Mouse (Mus musculus): Measurements from ENCODE around the gene Oas1h. TPM values are rescaled to one million over a fixed set of nuclear protein-coding genes. Genes with fewer than 3 reads are reported as not detected.
"Not testable (repeated sequence)": the region's sequence is repeated elsewhere in the genome, so short reads cannot be mapped to it uniquely, and the experiment has no call there.

The Oas1h gene
- total RNA-seq, 2 experiments from 2014 or later: not detected

DNA sequence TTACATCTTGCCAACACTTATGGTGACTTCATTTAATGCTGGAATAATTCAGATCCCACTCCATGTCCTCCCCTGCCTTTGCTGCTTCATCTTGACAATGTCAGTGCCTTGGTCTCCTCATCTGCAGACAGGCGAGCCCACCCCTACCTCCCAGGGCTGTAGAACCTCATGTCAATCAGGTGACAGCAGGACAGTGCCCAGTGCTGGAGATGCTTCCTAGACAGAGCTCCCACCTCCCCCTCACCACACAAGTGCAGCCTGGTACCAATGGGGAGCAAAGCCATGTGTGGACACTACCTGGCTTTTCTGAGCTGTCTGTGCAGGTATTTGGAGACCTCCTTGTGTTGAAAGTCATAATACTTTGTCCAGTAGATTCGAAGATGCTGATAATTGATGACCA is 17.6 kb downstream of the Oas1h start:
- ATAC-seq (replicated peaks; ENCODE audit: low FRiP score, poor library complexity, severe bottlenecking): not testable (repeated sequence)

GRCm38 (mm10) chr5:120881681-120882080 is 20.5 kb downstream of the Oas1h start:
- not testable (repeated sequence) for ATAC-seq (replicated peaks; ENCODE audit: low FRiP score, poor library complexity, severe bottlenecking)

- ATAC-seq (replicated peaks; ENCODE audit: low FRiP score, poor library complexity, severe bottlenecking): peak; percentile 32; the same call in 1 of the 2 replicates
Observed at GRCm38 (mm10) chr5:120887413-120887812, 26.2 kb downstream of the Oas1h start, which contains the start of gene Oas1g. TSS of gene Oas1g (minus strand) at chr5:120887613.

- no peak for ATAC-seq (replicated peaks; ENCODE audit: low FRiP score, poor library complexity, severe bottlenecking)
Observed at GRCm38 (mm10) chr5:120887831-120888230, 26.6 kb downstream of the Oas1h start.

GRCm38 (mm10) chr5:120888294-120888815 is 27.1 kb downstream of the Oas1h start:
- not testable (repeated sequence) for ATAC-seq (replicated peaks; ENCODE audit: low FRiP score, poor library complexity, severe bottlenecking)

GRCm38 (mm10) chr5:120890026-120890425 is 28.8 kb downstream of the Oas1h start:
- no peak for ATAC-seq (replicated peaks; ENCODE audit: low FRiP score, poor library complexity, severe bottlenecking)

DNA sequence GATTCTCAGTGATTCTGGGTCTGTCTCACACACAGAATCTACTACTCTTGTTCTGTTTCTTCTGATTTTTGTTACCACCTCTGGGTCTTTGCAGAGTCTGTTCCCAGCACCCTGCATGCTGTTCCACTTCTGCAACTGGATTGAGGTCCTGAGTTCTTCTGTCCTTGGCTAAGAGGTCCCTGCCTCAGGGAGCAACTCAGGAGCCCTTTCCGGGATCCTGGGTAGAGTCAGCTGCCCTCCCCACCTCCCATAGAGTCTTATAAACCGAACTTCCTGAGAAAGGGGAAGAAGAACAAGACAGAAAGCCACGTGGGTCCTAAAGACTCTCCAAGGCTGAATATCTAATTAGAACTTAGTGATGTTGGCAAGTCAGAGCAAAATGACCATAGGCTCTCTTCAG is 29.8 kb downstream of the Oas1h start:
- ATAC-seq (replicated peaks; ENCODE audit: low FRiP score, poor library complexity, severe bottlenecking): no peak

- not testable (repeated sequence) for ATAC-seq (replicated peaks; ENCODE audit: low FRiP score, poor library complexity, severe bottlenecking)
Observed at GRCm38 (mm10) chr5:120891566-120892242, 30.5 kb downstream of the Oas1h start.

DNA sequence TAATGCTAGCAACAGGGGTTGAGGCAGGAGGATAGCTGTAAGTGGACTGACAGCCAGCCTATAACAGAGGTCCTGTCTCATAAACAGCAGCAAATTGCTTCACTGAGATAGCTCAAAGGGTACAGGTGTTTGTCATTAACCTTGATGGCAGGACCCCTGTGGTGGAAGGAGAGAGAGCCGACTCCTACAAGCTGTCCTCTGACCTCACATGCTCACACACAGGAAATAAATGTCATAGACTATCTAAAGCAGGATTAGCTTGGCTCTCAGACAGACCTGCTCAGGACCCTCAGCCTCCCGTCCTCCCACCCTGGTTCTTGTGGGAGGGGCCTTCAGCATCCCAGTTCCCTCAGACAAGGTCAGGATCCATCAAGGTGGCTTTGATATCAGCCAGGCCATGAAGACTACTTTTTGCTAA is 31.0 kb downstream of the Oas1h start:
- no peak for ATAC-seq (replicated peaks; ENCODE audit: low FRiP score, poor library complexity, severe bottlenecking)

DNA sequence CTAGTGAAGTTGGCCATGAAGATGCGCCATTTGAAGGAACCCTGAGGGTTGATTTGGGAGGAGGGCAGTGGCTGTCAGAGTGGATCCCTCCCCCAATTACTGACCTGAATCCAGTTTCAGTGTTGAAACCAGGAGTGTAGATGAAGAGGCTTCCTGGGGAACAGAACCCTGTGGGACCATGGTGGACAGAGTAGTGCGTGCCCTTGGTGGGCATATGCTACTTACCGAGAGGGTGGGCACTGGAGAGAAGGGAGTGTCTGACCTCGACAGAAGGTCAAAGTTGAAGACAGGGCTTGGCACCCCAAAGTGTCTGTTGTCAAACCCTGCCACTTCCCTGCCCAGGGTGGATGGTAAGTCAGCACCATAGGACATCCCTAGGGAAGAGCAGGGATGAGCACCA is 32.6 kb downstream of the Oas1h start:
- not testable (repeated sequence) for ATAC-seq (replicated peaks; ENCODE audit: low FRiP score, poor library complexity, severe bottlenecking)

GRCm38 (mm10) chr5:120894692-120895091 is 33.5 kb downstream of the Oas1h start:
- not testable (repeated sequence) for ATAC-seq (replicated peaks; ENCODE audit: low FRiP score, poor library complexity, severe bottlenecking)

DNA sequence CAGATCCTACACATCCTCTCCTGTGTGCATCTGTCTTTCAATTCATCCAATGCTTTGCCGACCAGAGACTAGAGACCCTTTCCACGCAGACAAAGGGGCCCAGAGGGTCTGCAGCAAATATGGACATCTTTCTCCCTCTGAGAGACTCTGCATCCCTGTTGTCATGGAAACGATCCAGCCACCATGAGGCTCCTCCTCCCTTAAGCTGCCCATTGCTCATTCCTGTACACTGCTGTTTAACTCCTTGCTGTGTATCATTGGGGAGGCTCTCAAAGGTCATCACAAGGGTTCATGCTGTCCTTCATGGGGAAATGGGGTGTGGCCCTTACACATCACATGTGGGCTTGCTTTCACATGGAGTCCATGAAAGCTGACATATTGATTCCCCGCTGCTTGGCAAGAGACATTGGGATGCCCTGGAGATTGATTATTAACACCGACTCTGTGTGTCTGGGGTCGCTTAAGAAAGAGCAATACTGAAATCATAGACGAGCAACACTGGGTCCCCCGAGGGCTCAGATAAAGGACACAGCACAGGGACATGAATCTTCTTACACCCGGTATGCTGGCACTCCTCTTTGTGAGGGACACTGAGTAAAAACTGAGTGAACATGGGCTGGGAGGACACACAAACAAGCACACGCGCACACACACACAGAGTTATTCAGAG is 34.1 kb downstream of the Oas1h start:
- ATAC-seq (replicated peaks; ENCODE audit: low FRiP score, poor library complexity, severe bottlenecking): no peak

DNA sequence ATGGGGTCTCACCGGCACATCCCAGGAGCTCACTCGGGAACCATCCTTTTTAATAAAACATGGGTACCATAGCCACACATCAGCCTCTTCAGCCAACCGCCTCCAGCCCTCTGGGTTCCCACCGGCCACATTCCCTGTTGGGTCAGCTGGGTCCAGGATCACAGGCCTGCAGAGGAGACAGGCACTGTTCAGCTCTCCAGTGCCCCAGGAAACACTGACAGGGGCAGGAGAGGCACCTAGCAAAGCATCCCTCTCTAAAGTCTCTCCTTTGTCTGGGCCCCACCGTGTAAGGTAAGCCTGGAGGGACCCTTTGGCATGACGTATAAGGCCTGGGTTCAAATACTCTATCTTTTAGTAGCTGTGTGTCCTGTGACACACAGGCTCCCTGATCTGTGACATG is 37.1 kb downstream of the Oas1h start:
- ATAC-seq (replicated peaks; ENCODE audit: low FRiP score, poor library complexity, severe bottlenecking): no peak

- ATAC-seq (replicated peaks; ENCODE audit: low FRiP score, poor library complexity, severe bottlenecking): no peak
Observed at GRCm38 (mm10) chr5:120898726-120899125, 37.5 kb downstream of the Oas1h start.

DNA sequence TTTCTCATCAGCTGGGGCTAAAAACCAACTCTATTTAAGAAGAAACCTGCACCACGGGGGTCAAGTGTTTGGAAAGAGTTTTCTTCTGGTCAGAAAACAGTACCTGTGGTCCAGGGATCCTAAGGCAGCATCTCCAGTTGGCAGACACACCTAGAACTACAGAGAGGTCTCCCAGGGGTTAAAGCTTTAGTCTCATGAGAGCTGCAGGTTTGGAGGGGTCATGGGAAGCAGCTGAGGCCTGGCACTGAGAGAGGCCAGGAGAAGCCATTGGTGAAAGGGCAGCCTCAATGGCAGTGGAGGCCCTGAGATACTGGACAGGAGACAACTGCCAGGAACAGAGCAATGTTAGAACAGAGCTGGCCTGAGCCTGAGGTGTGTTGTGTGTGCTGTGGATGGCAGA is 39.4 kb downstream of the Oas1h start:
- no peak for ATAC-seq (replicated peaks; ENCODE audit: low FRiP score, poor library complexity, severe bottlenecking)

DNA sequence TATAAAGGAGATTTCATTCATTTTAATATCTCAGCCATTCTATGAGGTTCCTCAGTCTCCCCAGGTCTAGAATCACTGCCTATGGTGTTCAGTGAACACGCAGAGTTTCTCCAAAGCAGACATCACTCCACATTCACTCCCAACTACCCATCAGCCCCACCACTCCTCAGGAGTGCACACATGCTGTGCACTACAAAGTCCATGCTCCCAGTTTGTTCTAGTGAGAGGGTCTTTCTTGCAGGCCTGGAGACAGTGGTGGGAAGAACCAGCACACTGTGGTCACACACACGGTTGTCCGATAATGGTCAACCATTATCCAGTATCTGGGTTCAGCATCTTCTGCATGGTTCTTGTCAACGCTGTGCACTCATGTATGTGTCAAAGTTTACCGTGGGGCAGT is 40.8 kb downstream of the Oas1h start:
- no peak for ATAC-seq (replicated peaks; ENCODE audit: low FRiP score, poor library complexity, severe bottlenecking)

DNA sequence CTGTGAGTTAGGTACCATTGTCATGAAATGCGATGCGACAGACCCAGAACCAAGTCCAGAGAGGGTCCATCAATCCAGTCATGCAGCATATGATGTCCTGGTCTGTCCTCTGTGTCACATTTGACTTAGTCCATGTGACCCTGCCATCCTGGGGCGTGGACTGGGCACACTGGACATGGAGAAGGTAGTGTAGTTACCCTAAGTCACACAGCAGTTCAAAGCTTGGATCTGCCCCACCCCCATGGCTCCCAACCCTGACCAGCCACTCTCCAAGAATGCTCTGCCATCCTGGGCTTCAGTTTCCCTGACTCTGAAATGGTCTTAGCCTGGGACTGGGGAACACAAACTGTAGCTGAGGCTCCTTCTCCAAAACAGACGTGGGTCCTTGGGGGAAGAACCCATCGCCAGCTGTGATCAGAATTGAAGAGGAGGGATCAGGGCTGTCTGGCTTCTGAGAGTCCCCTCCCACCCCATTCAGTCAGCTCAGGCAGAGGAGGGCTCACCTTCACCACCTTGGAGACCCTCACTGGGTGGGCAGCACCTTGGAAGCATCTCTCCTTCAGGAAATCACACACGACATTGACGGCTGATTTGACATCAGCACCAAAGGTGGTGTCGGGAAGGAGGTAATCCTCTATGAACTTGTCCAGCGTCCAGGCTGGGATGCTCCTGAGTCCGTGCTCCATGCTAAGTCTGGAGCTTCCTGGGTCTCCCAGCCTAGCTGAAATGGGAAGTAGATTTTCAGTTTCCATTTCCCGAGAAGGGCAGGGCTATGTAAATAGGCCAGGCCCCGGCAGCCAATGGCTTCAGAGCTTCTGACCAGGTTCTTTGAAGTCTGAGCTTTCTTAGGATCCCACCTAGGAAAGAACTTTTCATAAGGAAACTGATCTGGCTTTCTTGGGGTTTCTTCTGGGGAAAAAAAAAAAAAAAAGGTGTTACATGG is 45.8 kb downstream of the Oas1h start, which contains the start of gene Oas1a:
Gene Oas1a (minus strand): TSS at position 731 of the 943 bp plus-strand sequence.
- ATAC-seq (replicated peaks; ENCODE audit: low FRiP score, poor library complexity, severe bottlenecking): peak; percentile 72

- ATAC-seq (replicated peaks; ENCODE audit: low FRiP score, poor library complexity, severe bottlenecking): no peak
Observed at GRCm38 (mm10) chr5:120908196-120908920, 47.1 kb downstream of the Oas1h start.

- not testable (repeated sequence) for ATAC-seq (replicated peaks; ENCODE audit: low FRiP score, poor library complexity, severe bottlenecking)
Observed at GRCm38 (mm10) chr5:120914204-120914603, 53.0 kb downstream of the Oas1h start, which contains the start of gene Oas1d. TSS of gene Oas1d (plus strand) at chr5:120914536.

Measured in erythroid progenitor cell, adult 5-6 weeks (primary cell).